Mouse (Mus musculus): ENCODE data around the gene Eif2b2.

The Eif2b2 gene

DNA sequence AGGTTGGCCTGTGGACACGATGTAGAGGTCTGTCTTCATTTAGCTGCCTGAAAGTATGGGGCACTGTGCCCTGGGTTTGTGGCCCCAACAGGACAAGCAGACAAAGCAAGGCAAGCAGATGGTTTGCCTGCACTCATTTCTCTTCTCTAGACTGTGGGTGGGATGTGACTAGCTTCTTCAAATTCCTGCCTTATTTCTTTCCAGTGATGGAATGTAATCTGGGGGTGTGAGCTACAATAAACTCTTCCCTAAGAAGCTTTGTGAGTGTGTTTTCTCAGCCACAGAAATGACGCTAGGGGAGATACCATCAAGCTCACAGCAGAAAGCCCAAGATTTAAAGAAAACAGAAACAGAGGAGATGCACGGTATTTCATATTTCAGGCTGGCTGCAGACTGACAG lies 32.8 kb downstream of the Eif2b2 start:
- DNase-seq (ENCODE audit: low read depth, low spot score), result no peak

DNA sequence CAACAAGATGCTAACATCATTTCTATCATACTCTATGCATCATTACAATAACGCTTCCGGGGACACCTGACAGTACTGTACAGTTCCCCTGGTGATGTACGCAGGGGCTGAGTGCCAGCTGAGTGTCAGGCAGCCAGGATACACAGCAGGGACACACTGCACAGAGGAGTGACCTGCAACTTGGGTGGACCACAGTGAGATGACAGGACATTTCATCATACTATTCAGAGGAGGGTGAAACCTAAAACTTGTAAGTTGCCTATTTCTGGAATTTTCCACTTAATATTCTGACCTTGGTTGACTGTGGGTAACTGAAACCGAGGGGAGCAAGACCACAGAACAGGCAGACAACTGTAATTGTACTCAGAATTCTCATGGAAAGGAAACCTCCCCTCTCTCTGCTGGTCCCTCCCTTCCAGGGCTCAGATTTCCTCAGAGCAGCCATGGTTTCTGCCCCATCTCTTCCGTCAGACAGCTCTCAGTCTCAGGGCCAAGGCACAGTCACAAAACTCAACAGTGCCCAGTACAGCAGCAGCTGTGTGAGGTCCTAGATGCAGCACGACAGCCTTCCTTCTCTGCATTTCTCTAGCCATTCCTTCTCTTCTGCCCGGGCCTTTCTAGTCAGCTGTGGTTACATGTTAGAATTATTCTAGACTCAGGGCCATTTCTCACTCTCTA lies 36.9 kb downstream of the Eif2b2 start:
- DNase-seq (ENCODE audit: low read depth, low spot score), result no peak

DNA sequence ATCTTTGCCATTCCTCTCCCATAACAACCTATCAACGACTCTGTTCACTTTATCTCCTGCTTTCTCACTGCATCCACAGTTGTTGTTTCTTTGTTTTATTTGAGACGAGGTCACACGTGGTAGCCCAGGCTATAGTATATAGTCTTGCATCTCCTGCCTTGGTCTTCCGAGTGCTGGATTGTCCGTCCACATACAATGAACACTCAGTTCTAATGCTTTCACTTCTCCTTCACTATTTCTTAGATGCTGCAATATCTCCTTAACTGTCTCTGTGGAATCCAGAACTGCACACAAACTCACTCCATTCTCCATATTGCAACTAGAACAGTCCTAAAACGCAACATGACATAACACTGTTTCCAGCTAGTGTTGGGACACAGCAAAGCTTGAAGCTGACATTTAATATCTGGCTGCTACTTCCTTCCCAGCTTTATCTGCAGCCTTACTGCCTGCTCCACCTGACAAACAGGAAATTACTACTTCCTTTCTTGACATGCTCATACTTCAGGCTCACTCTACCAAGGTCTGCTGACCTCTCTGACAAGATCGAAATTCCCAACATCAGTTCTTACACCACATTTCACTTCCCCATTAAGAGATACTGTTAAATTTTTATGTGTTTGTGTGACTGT lies 37.8 kb downstream of the Eif2b2 start:
- DNase-seq (ENCODE audit: low read depth, low spot score), result no peak

DNA sequence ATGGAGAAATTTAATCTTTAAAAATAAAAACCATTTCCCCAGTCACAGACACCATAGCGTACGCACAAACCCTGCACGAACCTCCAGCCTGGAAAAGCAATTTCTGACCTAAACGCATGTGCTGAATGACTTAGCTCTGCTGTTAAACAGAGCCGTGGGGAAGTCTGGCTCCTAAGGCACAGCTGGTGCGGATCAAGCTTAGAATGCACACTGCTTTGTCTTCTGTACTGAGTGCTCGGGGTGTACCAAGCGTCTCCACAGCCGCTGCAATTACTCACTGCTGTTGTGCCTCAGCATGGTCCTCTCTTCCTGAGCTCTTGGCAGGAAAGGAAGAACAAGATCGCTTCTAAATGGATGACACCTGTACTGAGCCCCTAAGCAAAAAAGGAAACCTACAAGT lies 43.2 kb downstream of the Eif2b2 start:
- DNase-seq (ENCODE audit: low read depth, low spot score), result no peak

DNA sequence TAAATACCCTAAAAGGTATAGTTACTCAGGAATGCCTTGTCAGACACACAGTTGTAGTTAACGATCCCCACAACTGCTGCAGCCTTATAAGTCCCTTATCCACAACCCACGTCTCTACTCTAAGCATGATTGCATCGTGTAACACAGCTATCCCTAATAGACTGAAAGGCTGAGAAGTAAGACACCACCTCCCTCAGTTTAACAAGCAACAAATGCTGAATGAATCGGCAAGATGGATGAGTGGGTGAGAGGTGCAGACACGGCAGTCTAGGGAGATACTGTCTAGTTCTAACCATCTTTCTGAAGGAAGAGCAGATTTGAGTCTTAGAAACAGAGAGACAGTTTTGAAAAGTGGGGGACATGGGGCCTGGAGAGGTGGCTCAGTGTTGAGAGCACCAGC lies 43.9 kb downstream of the Eif2b2 start:
- no peak for DNase-seq (ENCODE audit: low read depth, low spot score)

DNA sequence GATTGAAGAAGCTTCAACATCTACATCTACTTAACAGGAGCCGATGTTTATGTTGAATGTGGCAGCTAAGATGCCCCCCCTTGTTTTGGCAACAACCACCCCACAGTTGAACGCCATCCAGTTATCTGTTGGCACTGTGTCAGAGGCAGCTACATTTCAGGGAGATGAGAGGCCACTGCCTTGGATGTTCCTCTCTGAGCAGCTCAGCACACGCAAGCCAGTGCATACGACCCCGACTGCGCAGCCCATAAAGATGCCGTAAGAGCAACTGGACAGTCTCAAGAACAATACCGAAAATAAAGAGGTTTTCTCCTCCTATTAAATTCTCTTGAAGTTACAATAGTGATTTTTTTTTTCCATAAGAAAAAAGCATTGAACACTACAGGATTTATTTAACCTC lies 45.2 kb downstream of the Eif2b2 start:
- DNase-seq (ENCODE audit: low read depth, low spot score), result no peak

DNA sequence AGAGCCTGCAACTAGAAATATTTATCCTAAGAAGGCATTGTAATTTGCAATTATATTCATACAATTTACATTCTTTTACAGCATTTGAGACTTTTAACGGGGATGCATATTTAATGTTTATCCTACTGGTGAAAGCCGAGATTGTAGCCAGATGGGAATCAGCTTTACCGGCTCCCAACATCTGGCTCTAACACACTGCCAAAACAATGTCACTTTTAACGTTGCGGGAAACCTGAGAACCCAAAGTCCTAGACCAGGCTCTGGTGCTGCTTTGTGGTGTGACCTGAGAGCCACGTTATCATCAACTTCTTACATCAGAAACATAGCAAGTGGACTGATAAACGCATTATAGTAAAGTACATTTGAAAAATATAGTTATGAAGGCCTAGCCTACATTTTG lies 45.7 kb downstream of the Eif2b2 start:
- no peak for DNase-seq (ENCODE audit: low read depth, low spot score)

DNA sequence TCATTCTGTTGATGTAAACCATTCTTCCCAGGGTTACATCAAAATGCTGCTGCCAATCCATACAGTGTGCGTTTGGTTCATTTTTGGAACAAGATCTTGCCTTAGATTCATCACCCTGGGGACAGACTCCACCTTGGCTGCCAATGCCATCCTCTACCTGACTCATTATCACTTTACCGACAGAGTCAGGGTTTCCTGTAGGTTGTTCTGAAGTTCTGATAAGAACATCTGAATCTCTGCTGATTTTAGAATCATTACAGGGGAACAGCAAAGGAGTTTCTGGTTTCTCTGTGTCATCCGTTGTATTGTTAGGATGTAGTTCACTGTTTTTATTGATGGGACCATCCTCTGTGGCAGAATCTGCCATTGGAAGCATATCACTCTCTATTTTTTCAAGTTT lies 47.0 kb downstream of the Eif2b2 start:
- DNase-seq (ENCODE audit: low read depth, low spot score), result no peak

DNA sequence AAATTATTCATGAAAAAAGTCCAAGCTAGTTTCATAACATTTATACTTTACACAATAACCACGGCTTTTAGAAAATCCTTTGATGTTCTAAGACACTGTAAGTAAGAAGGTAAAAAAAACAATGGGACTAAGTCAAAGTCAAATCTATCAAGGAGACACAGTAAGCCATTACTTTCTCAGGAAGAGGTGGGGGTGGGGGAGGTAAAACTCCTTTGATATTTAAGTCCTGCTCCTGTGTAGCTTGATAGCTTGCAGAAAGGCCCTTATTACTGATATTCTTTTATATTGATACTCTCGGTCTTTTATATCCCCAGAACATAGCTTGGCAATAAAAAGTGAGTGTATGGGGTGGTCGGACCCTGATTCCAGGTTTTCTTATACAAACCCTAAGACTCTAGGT lies 50.5 kb downstream of the Eif2b2 start:
- no peak for DNase-seq (ENCODE audit: low read depth, low spot score)

DNA sequence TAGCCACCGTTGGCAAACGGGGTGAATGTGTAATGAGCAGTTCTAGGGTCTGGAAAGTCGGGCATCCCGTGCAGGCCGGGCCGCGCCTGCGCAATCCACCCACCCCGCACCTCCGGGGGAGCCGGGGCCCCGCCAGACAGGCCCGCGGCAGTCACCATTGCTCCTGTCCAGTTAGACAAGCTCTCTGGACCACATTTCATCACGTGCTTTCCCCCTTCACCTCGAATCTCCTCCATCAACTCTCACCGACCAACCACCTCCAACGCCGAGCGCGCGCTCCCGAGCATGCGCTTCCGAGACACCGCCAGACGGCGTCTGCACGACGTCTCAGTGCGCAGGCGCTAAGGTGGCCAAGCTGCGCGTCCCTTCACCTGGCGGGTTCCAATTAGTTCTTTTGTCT lies 51.0 kb downstream of the Eif2b2 start, which contains the start of gene Mlh3:
Gene Mlh3, minus strand, starts transcription at position 281 of the 400 bp plus-strand sequence.
- DNase-seq (ENCODE audit: low read depth, low spot score), result peak; percentile 60

DNA sequence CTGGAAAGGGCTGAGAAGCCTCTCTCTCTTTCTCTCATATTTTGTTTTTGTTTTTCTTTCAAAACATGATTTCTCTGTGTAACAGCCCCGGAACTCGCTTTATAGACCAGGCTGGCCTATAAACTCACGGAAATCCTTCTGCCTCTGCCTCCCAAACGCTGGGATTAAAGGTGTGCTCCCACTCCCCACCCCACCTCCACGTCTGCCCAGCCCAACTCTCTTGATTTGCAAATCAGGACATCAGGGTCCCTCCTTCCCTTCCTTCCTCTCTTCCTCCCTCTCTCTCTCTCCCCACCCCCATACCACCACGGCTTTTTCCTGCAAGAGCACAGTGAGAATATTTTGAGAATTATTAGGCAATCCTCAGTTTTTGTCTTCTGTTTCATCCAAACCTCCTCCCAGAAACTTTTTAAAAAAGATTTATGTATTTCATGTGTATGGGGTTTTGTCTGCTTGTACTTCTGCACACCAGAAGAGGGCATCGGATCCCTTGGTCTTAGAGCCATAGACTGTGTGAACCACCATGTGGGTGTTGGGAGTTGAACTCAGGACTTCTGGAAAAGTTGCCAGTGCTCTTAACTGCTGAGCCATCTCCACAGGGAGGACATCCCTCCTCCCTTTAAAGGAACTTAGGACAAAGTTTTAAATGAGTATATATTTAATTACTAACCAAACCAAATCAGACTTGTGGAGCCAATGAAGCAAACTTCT lies 52.0 kb downstream of the Eif2b2 start:
- DNase-seq (ENCODE audit: low read depth, low spot score), result no peak

DNA sequence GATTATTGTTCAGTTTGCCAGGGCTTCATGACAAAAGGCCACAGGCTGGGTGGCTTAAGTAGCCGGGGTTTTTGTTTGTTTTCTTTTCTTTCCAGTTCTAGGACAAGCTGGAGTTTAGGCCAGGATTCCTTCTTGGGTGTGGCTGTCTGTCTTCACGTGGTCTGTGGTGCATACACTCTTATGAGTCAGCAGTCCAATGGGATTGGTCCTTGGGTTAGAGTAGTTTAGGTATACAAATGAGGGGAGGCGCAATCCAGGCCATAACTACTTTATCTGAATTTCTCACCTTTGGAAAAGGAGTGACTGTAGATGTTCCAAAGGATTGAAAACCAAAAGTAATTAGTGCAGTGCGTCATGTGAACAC lies 52.5 kb downstream of the Eif2b2 start:
- no peak for DNase-seq (ENCODE audit: low read depth, low spot score)

DNA sequence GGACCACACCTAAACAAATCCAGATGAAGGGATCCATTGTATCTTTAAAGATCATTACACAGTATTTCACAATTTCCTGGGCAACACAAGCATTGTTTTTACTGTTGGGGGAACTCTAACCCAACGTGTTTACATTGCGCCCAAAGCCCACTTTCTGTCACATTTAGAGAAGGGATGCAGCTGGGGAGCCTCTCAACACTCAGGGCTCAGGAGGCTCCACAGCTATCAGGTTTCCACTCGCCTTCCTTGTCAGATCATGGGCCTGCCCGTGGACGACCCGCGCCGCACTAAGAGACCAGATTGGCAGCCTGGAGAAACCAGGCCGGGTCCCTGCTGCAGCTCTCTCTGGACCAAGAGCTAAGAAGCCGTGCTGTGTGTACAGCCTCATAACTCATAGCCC lies 54.2 kb downstream of the Eif2b2 start:
- DNase-seq (ENCODE audit: low read depth, low spot score), result no peak

Measured in c-Kit-negative CD71-positive TER-119-positive erythroid progenitor cells, embryonic 14.5 days (primary cell).